Comparison of ENCODE assay signal across 8 mouse cellular contexts in genomic region chr4:130036112-130036511, GRCm38 (mm10). TPM values are rescaled to one million over a fixed set of nuclear protein-coding genes. Genes with fewer than 3 reads are reported as not detected.
DNase-seq lines count a peak whose midpoint lies in the region; ATAC-seq and TF ChIP-seq lines count a peak whose summit lies in the region.

No protein-coding gene starts in this region.

- DNase-seq in ovary, postnatal 10 days (ENCODE audit: low spot score) = peak; percentile 39
- no peak for DNase-seq in ovary, adult 18-20 months (ENCODE audit: low spot score)
- no peak for DNase-seq in liver, embryonic 14.5 days (ENCODE audit: low read depth in 3 of 3, low spot score in 3 of 3)
- DNase-seq in retina, embryonic 14.5 days (ENCODE audit: low spot score) = peak; percentile 58
- DNase-seq in frontal cortex, postnatal 10 days (ENCODE audit: low spot score in 2 of 2) = no peak

- no peak overlapping the region for H3K27ac ChIP-seq in bone marrow, adult 2 months (ENCODE audit: control insufficient read depth, insufficient read depth, low read depth, low read length, poor library complexity)
- no peak overlapping the region for H3K27ac ChIP-seq in forebrain, embryonic 12.5 days
- H3K27ac ChIP-seq in liver, embryonic 14.5 days = no peak overlapping the region

- no peaks in the 10 kb centered on the region for H3K36me3 ChIP-seq in forebrain, embryonic 12.5 days (replicated peaks)
- no peaks in the 10 kb centered on the region for H3K36me3 ChIP-seq in liver, embryonic 14.5 days (replicated peaks; ENCODE audit: control insufficient read depth, insufficient read depth, low read depth)

- ATAC-seq in forebrain, embryonic 12.5 days (ENCODE audit: low FRiP score) = peak; percentile 57
- peak; percentile 59 to 77; a peak in 3 of 4 replicates for ATAC-seq in hematopoietic stem cell, adult 5-6 weeks (replicated peaks in 1 of 2; ENCODE audit: insufficient read depth in 1 of 2, low FRiP score in 2 of 2, low TSS enrichment in 1 of 2, low read depth in 1 of 2, poor library complexity in 2 of 2, severe bottlenecking in 2 of 2)
- ATAC-seq in liver, embryonic 14.5 days (ENCODE audit: insufficient read depth) = no peak

- H3K27me3 ChIP-seq in forebrain, embryonic 12.5 days = peaks cover 34% of the 10 kb centered on the region
- H3K27me3 ChIP-seq in liver, embryonic 14.5 days (ENCODE audit: control insufficient read depth, insufficient read depth, low read length) = no peaks in the 10 kb centered on the region; the same call in 1 of the 2 replicates

- TF ChIP-seq EP300 in liver, embryonic 14.5 days (IDR thresholded peaks at IDR 0.05; ENCODE audit: low read depth) = no peak

- no peaks in the 10 kb centered on the region for H3K9me3 ChIP-seq in forebrain, embryonic 12.5 days
- H3K9me3 ChIP-seq in liver, embryonic 14.5 days (ENCODE audit: control insufficient read depth, low read length) = no peaks in the 10 kb centered on the region

- TF ChIP-seq POLR2A in bone marrow, adult 2 months (IDR thresholded peaks at IDR 0.05; ENCODE audit: borderline replicate concordance, control insufficient read depth, low read depth, low read length) = no peak

- H3K9ac ChIP-seq in forebrain, embryonic 12.5 days = no peak overlapping the region
- H3K9ac ChIP-seq in liver, embryonic 14.5 days (replicated peaks) = no peak overlapping the region

- H3K4me1 ChIP-seq in bone marrow, adult 2 months (ENCODE audit: control insufficient read depth, insufficient read depth, low read length) = no peaks in the 10 kb centered on the region
- peaks cover 27% of the 10 kb centered on the region for H3K4me1 ChIP-seq in forebrain, embryonic 12.5 days
- H3K4me1 ChIP-seq in liver, embryonic 14.5 days (replicated peaks; ENCODE audit: control insufficient read depth in 2 of 2, insufficient read depth in 2 of 2, low read length in 1 of 2) = no peaks in the 10 kb centered on the region

- 9% methylated on average over 8 of the region's 8 CpGs for WGBS in bone marrow, adult 2 months
- whole genome bisulfite sequencing in forebrain, embryonic 12.5 days = 7% methylated on average over 8 of the region's 8 CpGs
- 3% methylated on average over 8 of the region's 8 CpGs for WGBS in liver, embryonic 14.5 days (ENCODE audit: insufficient replicate concordance)

- TF ChIP-seq CTCF in bone marrow, adult 2 months (IDR thresholded peaks at IDR 0.05; ENCODE audit: control insufficient read depth, insufficient read depth, low read length) = peak; percentile 56; the same call in 1 of the 2 replicates
- TF ChIP-seq CTCF in liver, embryonic 14.5 days (IDR thresholded peaks at IDR 0.05; ENCODE audit: low read depth) = peak; percentile 76

- H3K4me3 ChIP-seq in bone marrow, adult 2 months (replicated peaks; ENCODE audit: control insufficient read depth, low read depth, low read length) = no peak overlapping the region
- no peak overlapping the region for H3K4me3 ChIP-seq in forebrain, embryonic 12.5 days (replicated peaks)
- H3K4me3 ChIP-seq in liver, embryonic 14.5 days (ENCODE audit: insufficient read depth in 1 of 2, low read depth in 2 of 2, low read length in 2 of 2) = no peak overlapping the region

- H3K4me2 ChIP-seq in forebrain, embryonic 12.5 days = no peak overlapping the region
- H3K4me2 ChIP-seq in liver, embryonic 14.5 days (ENCODE audit: low read depth) = no peak overlapping the region

RNA-seq across cellular contexts. Expression of gene Col16a1, which starts 11.5 kb away (rescaled TPM):
- polyA plus RNA-seq in bone marrow, adult 2 months (2011; ENCODE audit: insufficient read depth, insufficient read length, low replicate concordance, missing spikeins) = 3.9 and 8.8 TPM in 2 replicates
- polyA plus RNA-seq in forebrain, embryonic 12.5 days (2016; fragmentation: Nextera tagmentation; extraction: Ambion mirVana) = 10.8 and 14.8 TPM in 2 replicates
- total RNA-seq in hematopoietic stem cell, adult 5-6 weeks (2017) = 15.6 and 31.5 TPM in 2 replicates
- polyA plus RNA-seq in liver, embryonic 14.5 days (2012; rRNA removed) = 2.0 and 3.0 TPM in 2 replicates
- 1.5 and 2.3 TPM in 2 replicates for polyA plus RNA-seq in liver, embryonic 14.5 days (2014; fragmentation: Nextera tagmentation; extraction: Ambion mirVana)

RNA-seq across cellular contexts. Expression of gene Adgrb2, which starts 51.4 kb away (rescaled TPM):
- polyA plus RNA-seq in bone marrow, adult 2 months (2011; ENCODE audit: insufficient read depth, insufficient read length, low replicate concordance, missing spikeins) = not detected in 2 replicates
- polyA plus RNA-seq in forebrain, embryonic 12.5 days (2016; fragmentation: Nextera tagmentation; extraction: Ambion mirVana) = 5.6 and 7.3 TPM in 2 replicates
- total RNA-seq in hematopoietic stem cell, adult 5-6 weeks (2017) = 0.15 and 0.19 TPM in 2 replicates
- polyA plus RNA-seq in liver, embryonic 14.5 days (2012; rRNA removed) = 0.22 and 0.24 TPM in 2 replicates
- polyA plus RNA-seq in liver, embryonic 14.5 days (2014; fragmentation: Nextera tagmentation; extraction: Ambion mirVana) = 0.15 TPM in 1 of 2 replicates, not detected in the other

Comparison
In these comparisons a context has a peak if more than half of its experiments do, and no peak if none do; other contexts are left out.
1. DNase-seq: peak in ovary, postnatal 10 days (single experiment) and retina, embryonic 14.5 days (single experiment); none in ovary, adult 18-20 months (single experiment), liver, embryonic 14.5 days (0 of 3) and frontal cortex, postnatal 10 days (0 of 2).